Mouse (Mus musculus) erythroblast, adult 5-6 weeks (primary cell): ENCODE measurements around the gene Mdfi. TPM values are rescaled to one million over a fixed set of nuclear protein-coding genes. Genes with fewer than 3 reads are reported as not detected.

Experiments used
- ATAC-seq: replicated peaks from 2 replicates; pipeline ENCODE4 v1.8.0; 2016; ENCODE audit warnings: moderate number of reproducible peaks, mild to moderate bottlenecking, moderate TSS enrichment, inconsistent platforms; ENCODE audit not compliant: poor library complexity, low FRiP score, severe bottlenecking
- total RNA-seq, 2 experiments: library from RNA; stranded (forward) in 1 of 2; stranded (reverse) in 1 of 2; fragments of 150-400 nt in 1 of 2; fragments of 200-764, 138-1000 nt in 1 of 2; gene quantifications; 2 replicates each; pipeline versions ENCODE4 v1.2.3 to v1.2.4; 2015 to 2017; ENCODE audit warnings: low replicate concordance in 2 of 2

Mdfi gene
- total RNA-seq, 2 experiments from 2014 or later = not detected

- ATAC-seq = no peak
These were observed 23.2 kb downstream of the Mdfi start for GRCm38 (mm10) chr17:47811265-47811800.

- ATAC-seq = no peak
These were observed 28.3 kb downstream of the Mdfi start for GRCm38 (mm10) chr17:47806230-47806629.

- no peak for ATAC-seq
These were observed 29.2 kb downstream of the Mdfi start for GRCm38 (mm10) chr17:47805047-47805835.

- no peak for ATAC-seq
These were observed 30.8 kb downstream of the Mdfi start for GRCm38 (mm10) chr17:47803662-47804061.

GRCm38 (mm10) chr17:47802806-47803205, 31.7 kb downstream of the Mdfi start:
- ATAC-seq = no peak

GRCm38 (mm10) chr17:47797383-47797782, 37.1 kb downstream of the Mdfi start:
- no peak for ATAC-seq

GRCm38 (mm10) chr17:47796968-47797367, 37.5 kb downstream of the Mdfi start:
- ATAC-seq = no peak

GRCm38 (mm10) chr17:47796156-47796816, 38.2 kb downstream of the Mdfi start:
- ATAC-seq = no peak

- ATAC-seq = peak; percentile 74
These were observed 39.0 kb downstream of the Mdfi start for GRCm38 (mm10) chr17:47795446-47795845.

- peak; percentile 70 for ATAC-seq
These were observed 41.1 kb downstream of the Mdfi start for GRCm38 (mm10) chr17:47793377-47793776.

GRCm38 (mm10) chr17:47792098-47792863, 42.2 kb downstream of the Mdfi start:
- ATAC-seq = no peak

- ATAC-seq = no peak
These were observed 45.5 kb downstream of the Mdfi start for GRCm38 (mm10) chr17:47788996-47789395.

- ATAC-seq = no peak
These were observed 46.2 kb downstream of the Mdfi start for GRCm38 (mm10) chr17:47788306-47788705.

GRCm38 (mm10) chr17:47787632-47788031, 46.9 kb downstream of the Mdfi start:
- no peak for ATAC-seq

GRCm38 (mm10) chr17:47784411-47784810, 50.1 kb downstream of the Mdfi start:
- ATAC-seq = no peak

- ATAC-seq = no peak
These were observed 50.9 kb downstream of the Mdfi start for GRCm38 (mm10) chr17:47783445-47784223.

GRCm38 (mm10) chr17:47782486-47782885, 52.0 kb downstream of the Mdfi start:
- ATAC-seq = no peak

GRCm38 (mm10) chr17:47780470-47780869, 54.0 kb downstream of the Mdfi start:
- no peak for ATAC-seq

- ATAC-seq = no peak
These were observed 57.4 kb downstream of the Mdfi start for GRCm38 (mm10) chr17:47777141-47777540.

- no peak for ATAC-seq
These were observed 60.9 kb downstream of the Mdfi start for GRCm38 (mm10) chr17:47773604-47774003.
